Mouse (Mus musculus): ENCODE measurements around the gene Ovol1. TPM values are rescaled to one million over a fixed set of nuclear protein-coding genes. Genes with fewer than 3 reads are reported as not detected.
A peak's percentile ranks its signal among the peaks of the same experiment; 100 is the strongest.

Gene Ovol1
- polyA plus RNA-seq, 1 experiment: 55.3 TPM

GRCm38 (mm10) chr19:5525204-5525603 lies 35.2 kb downstream of the Ovol1 start:
- Histone ChIP-seq H3K27me3 (ENCODE audit: control insufficient read depth, insufficient read depth, low read length) (no peaks in the 10 kb centered on the region), H3K27ac (ENCODE audit: insufficient read depth, low read depth, low read length) (no peak overlapping the region), H3K4me3 (ENCODE audit: low read depth, low read length) (no peak overlapping the region), H3K36me3 (ENCODE audit: control insufficient read depth, insufficient read depth, low read length) (no peaks in the 10 kb centered on the region), H3K4me1 (ENCODE audit: control insufficient read depth, insufficient read depth, insufficient read length, low read length) (no peaks in the 10 kb centered on the region)
- TF ChIP-seq CTCF (IDR thresholded peaks at IDR 0.05; ENCODE audit: extremely low read depth, insufficient read length, insufficient replicate concordance, low read depth, low read length) (no peak), POLR2A (IDR thresholded peaks at IDR 0.05; ENCODE audit: low read depth, low read length) (no peak)
- 75% methylated on average over 5 of the region's 5 CpGs for WGBS

- H3K36me3 ChIP-seq (ENCODE audit: control insufficient read depth, insufficient read depth, low read length): no peaks in the 10 kb centered on the region
- H3K27me3 ChIP-seq (ENCODE audit: control insufficient read depth, insufficient read depth, low read length): no peaks in the 10 kb centered on the region
- H3K27ac ChIP-seq (ENCODE audit: insufficient read depth, low read depth, low read length): peak overlapping the region; percentile 39; the same call in 1 of the 2 replicates
- TF ChIP-seq POLR2A (IDR thresholded peaks at IDR 0.05; ENCODE audit: low read depth, low read length) (no peak), CTCF (IDR thresholded peaks at IDR 0.05; ENCODE audit: extremely low read depth, insufficient read length, insufficient replicate concordance, low read depth, low read length) (no peak)
- no peak overlapping the region for H3K4me3 ChIP-seq (ENCODE audit: low read depth, low read length)
- 64% methylated on average over 3 of the region's 3 CpGs for WGBS
- H3K4me1 ChIP-seq (ENCODE audit: control insufficient read depth, insufficient read depth, insufficient read length, low read length): peaks cover 19% of the 10 kb centered on the region
These were observed 41.7 kb downstream of the Ovol1 start for GRCm38 (mm10) chr19:5518721-5519120.

GRCm38 (mm10) chr19:5516906-5517505 lies 43.4 kb downstream of the Ovol1 start:
- TF ChIP-seq CTCF (IDR thresholded peaks at IDR 0.05; ENCODE audit: extremely low read depth, insufficient read length, insufficient replicate concordance, low read depth, low read length) (no peak), POLR2A (IDR thresholded peaks at IDR 0.05; ENCODE audit: low read depth, low read length) (no peak)
- Histone ChIP-seq H3K4me1 (ENCODE audit: control insufficient read depth, insufficient read depth, insufficient read length, low read length) (peaks cover 28% of the 10 kb centered on the region), H3K4me3 (ENCODE audit: low read depth, low read length) (no peak overlapping the region), H3K36me3 (ENCODE audit: control insufficient read depth, insufficient read depth, low read length) (no peaks in the 10 kb centered on the region), H3K27me3 (ENCODE audit: control insufficient read depth, insufficient read depth, low read length) (no peaks in the 10 kb centered on the region), H3K27ac (ENCODE audit: insufficient read depth, low read depth, low read length) (peak overlapping the region; percentile 88)
- WGBS: 87% methylated on average over 8 of the region's 8 CpGs

- Histone ChIP-seq H3K4me3 (ENCODE audit: low read depth, low read length) (no peak overlapping the region), H3K36me3 (ENCODE audit: control insufficient read depth, insufficient read depth, low read length) (no peaks in the 10 kb centered on the region), H3K27me3 (ENCODE audit: control insufficient read depth, insufficient read depth, low read length) (no peaks in the 10 kb centered on the region), H3K27ac (ENCODE audit: insufficient read depth, low read depth, low read length) (peak overlapping the region; percentile 88), H3K4me1 (ENCODE audit: control insufficient read depth, insufficient read depth, insufficient read length, low read length) (peaks cover 30% of the 10 kb centered on the region)
- WGBS: 83% methylated on average over 7 of the region's 7 CpGs
- TF ChIP-seq CTCF (IDR thresholded peaks at IDR 0.05; ENCODE audit: extremely low read depth, insufficient read length, insufficient replicate concordance, low read depth, low read length) (no peak), POLR2A (IDR thresholded peaks at IDR 0.05; ENCODE audit: low read depth, low read length) (no peak)
These were observed 44.3 kb downstream of the Ovol1 start for GRCm38 (mm10) chr19:5515840-5516777.

GRCm38 (mm10) chr19:5513005-5513349 lies 47.5 kb downstream of the Ovol1 start:
- 81% methylated on average over 3 of the region's 3 CpGs for WGBS
- TF ChIP-seq CTCF (IDR thresholded peaks at IDR 0.05; ENCODE audit: extremely low read depth, insufficient read length, insufficient replicate concordance, low read depth, low read length) (no peak), POLR2A (IDR thresholded peaks at IDR 0.05; ENCODE audit: low read depth, low read length) (no peak)
- Histone ChIP-seq H3K27me3 (ENCODE audit: control insufficient read depth, insufficient read depth, low read length) (no peaks in the 10 kb centered on the region), H3K27ac (ENCODE audit: insufficient read depth, low read depth, low read length) (no peak overlapping the region), H3K36me3 (ENCODE audit: control insufficient read depth, insufficient read depth, low read length) (no peaks in the 10 kb centered on the region), H3K4me3 (ENCODE audit: low read depth, low read length) (no peak overlapping the region), H3K4me1 (ENCODE audit: control insufficient read depth, insufficient read depth, insufficient read length, low read length) (peaks cover 35% of the 10 kb centered on the region)

GRCm38 (mm10) chr19:5512091-5513004 lies 48.1 kb downstream of the Ovol1 start:
- Histone ChIP-seq H3K4me1 (ENCODE audit: control insufficient read depth, insufficient read depth, insufficient read length, low read length) (peaks cover 30% of the 10 kb centered on the region), H3K27me3 (ENCODE audit: control insufficient read depth, insufficient read depth, low read length) (no peaks in the 10 kb centered on the region), H3K4me3 (ENCODE audit: low read depth, low read length) (no peak overlapping the region), H3K27ac (ENCODE audit: insufficient read depth, low read depth, low read length) (no peak overlapping the region; the same call in 1 of the 2 replicates), H3K36me3 (ENCODE audit: control insufficient read depth, insufficient read depth, low read length) (no peaks in the 10 kb centered on the region)
- TF ChIP-seq CTCF (IDR thresholded peaks at IDR 0.05; ENCODE audit: extremely low read depth, insufficient read length, insufficient replicate concordance, low read depth, low read length): no peak
- TF ChIP-seq POLR2A (IDR thresholded peaks at IDR 0.05; ENCODE audit: low read depth, low read length): no peak
- WGBS: 48% methylated on average over 12 of the region's 12 CpGs

Data from small intestine, adult 2 months (tissue).